Mouse (Mus musculus) frontal cortex, postnatal 25 days (tissue): ENCODE measurements around the gene Armt1.
"Not testable (repeated sequence)": the region's sequence is repeated elsewhere in the genome, so short reads cannot be mapped to it uniquely, and the experiment has no call there.

Source experiments
- DNase-seq, 2 experiments: peaks; one replicate each; pipeline ENCODE4 v3.0.0; 2022; ENCODE audit warnings: low spot score in 2 of 2

Gene Armt1

DNA sequence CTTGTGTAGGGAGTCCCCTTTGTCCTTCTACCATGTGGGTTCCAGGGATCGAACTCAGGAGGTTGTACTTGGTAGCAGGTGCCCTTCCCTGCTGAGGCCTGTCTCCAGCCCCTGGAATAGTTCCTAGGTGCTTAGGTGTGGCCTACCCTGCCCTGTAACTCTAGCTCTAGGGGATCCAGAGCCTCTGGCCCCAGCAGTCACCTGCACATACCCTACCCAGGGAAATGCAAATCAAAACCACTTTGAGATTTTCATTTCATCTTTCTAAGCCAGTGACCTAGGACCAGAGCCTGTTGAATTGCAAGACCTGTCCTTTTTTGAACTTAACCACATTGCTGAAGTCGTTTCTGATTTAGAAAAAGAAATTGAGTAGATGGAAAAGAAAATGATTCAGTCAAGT, 1.6 kb downstream of the Armt1 start:
- DNase-seq = not testable (repeated sequence)

DNA sequence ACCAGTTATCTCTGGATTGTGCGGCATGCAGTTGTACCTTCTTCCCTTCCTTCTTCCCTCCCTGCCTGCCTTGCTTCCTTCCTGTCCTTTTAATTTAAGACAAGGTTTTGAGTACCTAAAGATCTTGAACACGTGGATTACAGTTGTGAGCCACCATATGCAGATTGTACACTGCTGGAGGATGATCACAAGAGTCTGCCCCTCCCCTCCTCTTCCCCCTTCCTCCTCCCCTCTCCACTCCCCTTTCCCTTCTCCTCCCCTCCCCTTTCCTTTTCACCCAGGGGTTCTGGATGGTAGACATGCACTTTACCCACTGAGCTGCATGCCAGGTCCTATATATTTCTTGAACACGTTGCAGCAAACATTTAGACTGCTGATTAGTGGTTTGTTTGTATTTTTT, 3.1 kb downstream of the Armt1 start:
- DNase-seq = no peak

GRCm38 (mm10) chr10:4456409-4456808, 24.1 kb downstream of the Armt1 start:
- no peak for DNase-seq

DNA sequence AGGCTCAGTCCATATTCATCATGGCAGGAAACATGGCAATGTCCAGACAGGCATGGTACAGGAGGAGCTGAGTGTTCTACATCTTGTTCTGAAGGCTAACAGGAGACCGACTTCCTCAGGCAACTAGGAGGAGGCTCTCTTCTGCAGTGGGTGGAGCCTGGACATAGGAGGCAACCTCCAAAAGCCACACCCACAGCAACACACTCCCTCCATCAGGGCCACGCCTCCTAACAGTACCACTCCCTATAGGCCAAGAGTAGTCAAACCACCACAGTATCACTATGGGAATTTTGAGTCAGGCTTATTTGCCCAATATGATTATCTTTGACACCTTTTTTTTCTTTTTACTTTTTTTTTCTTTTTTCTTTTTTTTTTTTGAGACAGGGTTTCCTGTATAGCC, 27.9 kb downstream of the Armt1 start:
- DNase-seq = no peak

DNA sequence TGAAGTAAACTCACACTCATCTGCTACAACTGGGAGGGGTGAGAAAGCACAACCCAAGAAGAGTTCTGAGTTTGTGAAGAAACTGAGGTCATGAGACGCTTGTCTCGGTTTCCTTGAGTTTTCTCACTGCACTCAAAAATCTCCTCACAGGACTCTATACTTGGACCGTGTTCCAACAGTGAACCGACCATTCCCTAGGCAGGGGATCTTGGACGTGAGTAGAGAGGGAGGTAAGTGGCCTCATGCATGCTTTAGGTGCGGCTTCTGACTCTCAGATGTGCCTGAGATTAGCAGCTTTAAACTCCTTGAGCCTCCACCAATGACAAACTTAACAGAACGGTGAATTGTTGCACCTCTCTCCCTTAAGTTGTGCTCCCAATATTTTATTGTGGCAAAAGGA, 33.5 kb downstream of the Armt1 start:
- no peak for DNase-seq

- no peak for DNase-seq
Observed at GRCm38 (mm10) chr10:4469406-4469805, 37.1 kb downstream of the Armt1 start.

DNA sequence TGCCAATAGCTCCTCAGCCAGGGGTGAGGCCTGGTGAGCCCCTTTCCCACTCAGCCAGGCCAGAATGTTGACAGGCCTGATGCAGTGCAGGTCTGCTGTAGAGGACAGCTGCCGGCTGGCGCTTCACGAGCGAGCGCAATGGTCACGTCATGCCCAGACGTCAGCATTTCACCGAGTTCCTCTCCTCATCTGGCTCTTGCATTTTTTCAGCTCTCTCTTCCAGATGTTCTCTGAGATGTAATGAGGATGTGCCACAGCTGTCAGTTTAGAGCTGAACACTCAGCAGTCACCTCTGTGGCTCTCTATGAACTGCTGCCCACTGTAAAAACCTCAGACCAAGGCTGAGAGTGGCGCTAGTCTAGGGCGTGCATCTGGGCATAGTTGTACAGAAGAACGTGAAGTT, 41.3 kb downstream of the Armt1 start:
- DNase-seq = no peak

GRCm38 (mm10) chr10:4475431-4475830, 43.2 kb downstream of the Armt1 start:
- no peak for DNase-seq

DNA sequence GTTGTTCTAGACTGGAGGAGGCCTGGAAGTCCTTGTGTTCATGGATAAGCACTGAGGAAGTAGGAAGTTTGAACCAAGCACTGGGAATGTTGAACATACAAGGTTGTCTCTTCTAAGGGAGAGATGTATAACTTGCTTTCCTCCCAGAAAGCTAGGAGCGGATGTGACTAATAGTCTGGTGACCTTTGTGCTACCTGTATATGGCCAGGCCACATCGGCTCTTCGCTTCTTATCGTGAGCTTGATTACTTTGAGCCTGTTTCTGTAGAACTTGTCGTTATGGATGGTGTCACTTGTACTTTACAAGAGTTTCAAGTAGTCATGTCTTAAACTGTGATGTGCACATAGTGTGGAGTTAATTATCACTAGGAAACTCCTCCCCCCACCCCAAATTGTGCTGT, 44.3 kb downstream of the Armt1 start:
- DNase-seq = no peak

DNA sequence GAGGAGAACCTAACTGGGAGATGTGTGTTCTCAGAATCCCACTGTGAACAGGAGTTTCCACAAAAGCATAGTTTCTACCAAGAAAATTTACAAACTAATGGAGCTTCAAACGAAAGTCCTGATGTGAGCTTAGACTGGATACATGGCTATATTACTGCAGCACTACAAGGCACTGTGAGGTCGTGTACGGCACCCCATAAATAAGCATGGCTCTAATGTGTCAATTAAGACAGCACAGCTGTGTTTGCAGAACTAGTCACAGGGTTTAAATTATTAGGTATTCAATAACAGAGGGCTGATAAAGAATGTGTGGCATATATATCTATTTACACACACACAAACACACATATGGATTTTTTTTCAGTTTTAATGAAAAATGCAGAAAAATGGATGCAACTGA, 48.7 kb downstream of the Armt1 start:
- no peak for DNase-seq

DNA sequence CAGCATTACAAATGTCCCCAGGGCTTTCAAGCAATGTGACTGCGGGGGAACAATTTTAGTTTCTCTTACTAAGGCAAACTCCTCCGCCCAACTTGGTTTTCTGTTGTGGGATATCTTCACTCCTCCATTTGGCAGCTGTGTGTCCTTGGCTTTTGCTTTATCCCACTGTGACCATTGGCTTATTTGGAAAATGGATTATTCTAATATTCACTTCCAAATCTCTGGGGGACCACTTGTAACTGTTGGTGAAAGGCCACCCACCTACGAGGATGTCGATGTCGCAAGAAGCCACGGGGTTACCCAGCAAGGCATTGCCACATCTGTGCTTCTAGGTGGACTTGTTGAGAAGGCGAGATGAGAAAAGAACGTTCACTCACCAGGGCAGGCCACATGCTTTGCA, 49.4 kb downstream of the Armt1 start:
- DNase-seq = no peak

GRCm38 (mm10) chr10:4482355-4482754, 50.1 kb downstream of the Armt1 start, which contains the start of gene Ccdc170:
TSS of gene Ccdc170 (plus strand) at chr10:4482502.
- no peak for DNase-seq

- DNase-seq = no peak
Observed at GRCm38 (mm10) chr10:4483848-4484247, 51.6 kb downstream of the Armt1 start.

- no peak for DNase-seq
Observed at GRCm38 (mm10) chr10:4484986-4485385, 52.7 kb downstream of the Armt1 start.

GRCm38 (mm10) chr10:4489865-4490264, 57.6 kb downstream of the Armt1 start:
- no peak for DNase-seq

DNA sequence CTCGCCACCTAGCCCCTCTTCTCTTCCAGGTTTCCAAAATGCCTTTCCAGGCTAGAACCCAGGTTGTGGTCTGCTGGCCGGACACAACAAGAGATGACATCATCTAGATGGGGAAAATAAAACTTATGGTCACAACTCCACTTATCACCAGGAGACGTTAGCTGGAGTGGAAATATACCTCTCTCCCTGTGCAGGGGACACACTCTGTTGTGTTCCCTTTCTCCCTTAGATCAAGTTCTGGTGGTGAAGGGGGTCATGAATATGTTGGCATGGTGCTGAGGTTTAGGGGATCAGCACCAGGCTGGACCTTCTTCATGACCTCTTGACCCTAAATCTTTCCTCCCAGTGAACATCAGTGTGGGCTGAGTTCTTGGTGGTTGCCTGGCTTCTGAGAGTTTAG, 59.0 kb downstream of the Armt1 start:
- no peak for DNase-seq

DNA sequence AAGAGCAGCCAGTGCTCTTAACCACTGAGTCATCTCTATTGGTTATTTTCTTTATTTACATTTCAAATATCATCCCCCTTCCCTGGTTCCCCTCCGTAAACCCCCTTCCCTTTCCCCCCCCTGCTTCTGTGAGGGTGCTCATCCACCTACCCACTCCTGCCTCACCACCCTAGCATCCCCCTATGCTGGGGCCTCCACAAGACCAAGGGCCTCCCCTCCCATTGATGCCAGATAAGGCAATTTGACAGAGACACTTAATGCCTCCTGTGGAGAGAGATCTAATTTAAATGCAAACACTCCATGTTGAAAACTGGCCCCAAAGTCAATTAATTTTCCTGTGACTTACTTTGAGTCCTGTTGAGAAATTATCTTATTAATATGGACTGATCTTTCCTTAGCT, 59.8 kb downstream of the Armt1 start:
- DNase-seq = no peak

DNA sequence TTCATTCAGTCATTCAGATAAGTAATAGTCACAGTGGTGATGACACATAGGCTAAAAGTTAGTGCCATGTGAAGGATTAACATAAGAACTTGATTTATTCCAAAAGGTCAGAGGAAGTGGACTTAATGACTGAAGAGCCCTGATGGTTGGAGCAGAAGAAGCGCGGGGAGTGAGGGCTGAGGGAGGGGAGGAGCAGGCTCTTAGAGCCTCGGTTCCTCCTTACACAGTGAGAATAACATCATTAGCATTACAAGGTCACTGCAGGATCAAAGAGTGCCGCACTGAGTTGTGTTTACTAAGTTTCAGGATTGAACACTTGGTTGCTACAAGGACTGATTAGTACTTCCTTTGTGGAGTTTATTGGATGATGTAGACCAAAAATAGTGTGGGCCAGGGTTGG, 60.6 kb downstream of the Armt1 start:
- no peak for DNase-seq

- no peak for DNase-seq
Observed at GRCm38 (mm10) chr10:4503251-4503650, 71.0 kb downstream of the Armt1 start.
